8 mouse cellular contexts compared by ENCODE assay signal in the genomic region with DNA sequence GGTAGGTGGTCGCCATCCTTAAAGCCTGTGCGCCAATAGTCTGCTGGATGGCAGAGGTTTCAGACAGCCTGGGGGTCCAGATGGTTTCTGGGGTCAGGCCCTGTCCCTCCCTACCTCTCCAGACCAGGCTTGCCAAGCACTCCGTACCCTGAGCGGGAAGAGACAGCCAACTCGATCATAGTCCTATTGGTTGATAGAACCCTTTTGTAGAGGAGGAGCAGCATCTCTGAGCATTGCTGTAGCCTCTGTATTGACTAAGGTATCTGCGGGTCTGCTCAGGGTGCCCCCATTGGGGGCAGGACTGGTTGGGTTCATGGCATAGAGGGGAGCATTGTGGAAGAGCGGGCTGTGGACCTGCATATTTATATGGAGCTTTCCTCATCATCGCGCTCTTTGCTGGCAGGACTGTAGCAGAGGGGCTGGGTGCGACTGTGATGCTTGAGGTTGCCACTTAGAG. TPM values are rescaled to one million over a fixed set of nuclear protein-coding genes. Genes with fewer than 3 reads are reported as not detected.
DNase-seq lines count a peak whose midpoint lies in the region; ATAC-seq and TF ChIP-seq lines count a peak whose summit lies in the region.

No protein-coding gene starts in this region.

- peak; percentile 10; the same call in 1 of the 2 replicates for ATAC-seq in liver, embryonic 12.5 days

- peak overlapping the region; percentile 70 for H3K4me2 ChIP-seq in liver, embryonic 12.5 days

- peaks cover 11% of the 10 kb centered on the region for H3K4me1 ChIP-seq in heart, embryonic 10.5 days
- H3K4me1 ChIP-seq in forebrain, embryonic 10.5 days = peaks cover 31% of the 10 kb centered on the region
- H3K4me1 ChIP-seq in liver, embryonic 12.5 days = peaks cover 27% of the 10 kb centered on the region; the same call in 1 of the 2 replicates

- peaks cover 26% of the 10 kb centered on the region for H3K79me2 ChIP-seq in C2C12 (ENCODE audit: control insufficient read depth, insufficient read depth)

- 17% methylated on average over 10 of the region's 10 CpGs for WGBS in heart, embryonic 10.5 days
- WGBS in forebrain, embryonic 10.5 days = 17% methylated on average over 10 of the region's 10 CpGs
- whole genome bisulfite sequencing in liver, embryonic 12.5 days (ENCODE audit: insufficient replicate concordance) = 28% methylated on average over 10 of the region's 10 CpGs

- no peaks in the 10 kb centered on the region for H3K79me3 ChIP-seq in C2C12 (ENCODE audit: low read depth)

- H3K4me3 ChIP-seq in heart, embryonic 10.5 days = peak overlapping the region; percentile 62
- H3K4me3 ChIP-seq in C2C12 (ENCODE audit: insufficient read depth, poor library complexity, severe bottlenecking) = peak overlapping the region; percentile 39
- peak overlapping the region; percentile 63 for H3K4me3 ChIP-seq in forebrain, embryonic 10.5 days
- peak overlapping the region; percentile 48 for H3K4me3 ChIP-seq in liver, embryonic 12.5 days

- peaks cover 18% of the 10 kb centered on the region for H3K36me3 ChIP-seq in heart, embryonic 10.5 days
- no peaks in the 10 kb centered on the region for H3K36me3 ChIP-seq in C2C12 (ENCODE audit: control insufficient read depth, insufficient read depth)
- peaks cover 26% of the 10 kb centered on the region for H3K36me3 ChIP-seq in forebrain, embryonic 10.5 days (replicated peaks)
- no peaks in the 10 kb centered on the region for H3K36me3 ChIP-seq in liver, embryonic 12.5 days

- H3K27me3 ChIP-seq in heart, embryonic 10.5 days (ENCODE audit: insufficient read depth, poor library complexity, severe bottlenecking) = peaks cover 4% of the 10 kb centered on the region; the same call in 1 of the 2 replicates
- no peaks in the 10 kb centered on the region for H3K27me3 ChIP-seq in C2C12 (ENCODE audit: control insufficient read depth, insufficient read depth, insufficient read length)
- H3K27me3 ChIP-seq in forebrain, embryonic 10.5 days (ENCODE audit: poor library complexity, severe bottlenecking) = no peaks in the 10 kb centered on the region; the same call in 1 of the 2 replicates
- H3K27me3 ChIP-seq in liver, embryonic 12.5 days (replicated peaks) = peaks cover 8% of the 10 kb centered on the region; the same call in 1 of the 2 replicates

- no peak for DNase-seq in heart, embryonic 10.5 days (ENCODE audit: low spot score)
- DNase-seq in heart, adult 11 months = no peak
- DNase-seq in forebrain, embryonic 10.5 days (ENCODE audit: extremely low spot score, low spot score) = no peak
- no peak for DNase-seq in spleen, adult 18-20 months
- DNase-seq in thymus, postnatal 25 days = no peak
- no peak for DNase-seq in layer of hippocampus, adult 9-10 months (ENCODE audit: low spot score)

- H3ac ChIP-seq in C2C12 (ENCODE audit: control insufficient read depth, insufficient read length, low read depth) = peak overlapping the region; percentile 84

- H3K27ac ChIP-seq in heart, embryonic 10.5 days = peak overlapping the region; percentile 92
- H3K27ac ChIP-seq in forebrain, embryonic 10.5 days = peak overlapping the region; percentile 94
- H3K27ac ChIP-seq in liver, embryonic 12.5 days = no peak overlapping the region

- peak overlapping the region; percentile 52; the same call in 1 of the 2 replicates for H3K9ac ChIP-seq in liver, embryonic 12.5 days

- TF ChIP-seq CTCF in C2C12 (IDR thresholded peaks at IDR 0.05; ENCODE audit: control insufficient read depth, insufficient read depth, insufficient read length) = no peak

- no peaks in the 10 kb centered on the region for H3K9me3 ChIP-seq in heart, embryonic 10.5 days
- H3K9me3 ChIP-seq in forebrain, embryonic 10.5 days = no peaks in the 10 kb centered on the region
- no peaks in the 10 kb centered on the region for H3K9me3 ChIP-seq in liver, embryonic 12.5 days (replicated peaks)

TF ChIP-seq in C2C12, 6 proteins besides CTCF, POLR2A, EP300 and RAD21:
- TF ChIP-seq MAX (IDR thresholded peaks at IDR 0.05) (peak; percentile 4), CEBPB (IDR thresholded peaks at IDR 0.05; ENCODE audit: low read depth) (no peak)

RNA-seq across cellular contexts. Expression of a gene that starts 0.4 kb away (rescaled TPM):
- polyA plus RNA-seq in heart, embryonic 10.5 days (2016; fragmentation: Nextera tagmentation; extraction: Ambion mirVana) = 7.0 and 12.7 TPM in 2 replicates
- 7.9 TPM for polyA plus RNA-seq in C2C12 (2012; fragmentation: generic; extraction: Trizol)
- 16.1 and 20.3 TPM in 2 replicates for polyA plus RNA-seq in forebrain, embryonic 10.5 days (2016; fragmentation: Nextera tagmentation; extraction: Ambion mirVana)
- 2.4 and 2.6 TPM in 2 replicates for polyA plus RNA-seq in liver, embryonic 12.5 days (2016; fragmentation: Nextera tagmentation; extraction: Ambion mirVana)

RNA-seq across cellular contexts. Expression of a gene that starts 16.4 kb away (rescaled TPM):
- polyA plus RNA-seq in heart, embryonic 10.5 days (2016; fragmentation: Nextera tagmentation; extraction: Ambion mirVana) = 57.1 and 65.2 TPM in 2 replicates
- polyA plus RNA-seq in C2C12 (2012; fragmentation: generic; extraction: Trizol) = 45.4 TPM
- polyA plus RNA-seq in forebrain, embryonic 10.5 days (2016; fragmentation: Nextera tagmentation; extraction: Ambion mirVana) = 63.4 and 67.3 TPM in 2 replicates
- polyA plus RNA-seq in liver, embryonic 12.5 days (2016; fragmentation: Nextera tagmentation; extraction: Ambion mirVana) = 44.3 and 44.5 TPM in 2 replicates

RNA-seq across cellular contexts. Expression of a gene that starts 24.2 kb away (rescaled TPM):
- polyA plus RNA-seq in heart, embryonic 10.5 days (2016; fragmentation: Nextera tagmentation; extraction: Ambion mirVana) = 103 and 105 TPM in 2 replicates
- polyA plus RNA-seq in C2C12 (2012; fragmentation: generic; extraction: Trizol) = 68.7 TPM
- polyA plus RNA-seq in forebrain, embryonic 10.5 days (2016; fragmentation: Nextera tagmentation; extraction: Ambion mirVana) = 120 and 125 TPM in 2 replicates
- 67.1 and 69.0 TPM in 2 replicates for polyA plus RNA-seq in liver, embryonic 12.5 days (2016; fragmentation: Nextera tagmentation; extraction: Ambion mirVana)

RNA-seq across cellular contexts. Expression of a gene that starts 24.4 kb away (rescaled TPM):
- polyA plus RNA-seq in heart, embryonic 10.5 days (2016; fragmentation: Nextera tagmentation; extraction: Ambion mirVana) = 171 and 194 TPM in 2 replicates
- polyA plus RNA-seq in C2C12 (2012; fragmentation: generic; extraction: Trizol) = 95.2 TPM
- polyA plus RNA-seq in forebrain, embryonic 10.5 days (2016; fragmentation: Nextera tagmentation; extraction: Ambion mirVana) = 239 and 242 TPM in 2 replicates
- polyA plus RNA-seq in liver, embryonic 12.5 days (2016; fragmentation: Nextera tagmentation; extraction: Ambion mirVana) = 64.1 and 78.8 TPM in 2 replicates

RNA-seq across cellular contexts. Expression of a gene that starts 32.3 kb away (rescaled TPM):
- 114 and 125 TPM in 2 replicates for polyA plus RNA-seq in heart, embryonic 10.5 days (2016; fragmentation: Nextera tagmentation; extraction: Ambion mirVana)
- 120 TPM for polyA plus RNA-seq in C2C12 (2012; fragmentation: generic; extraction: Trizol)
- 82.6 and 84.6 TPM in 2 replicates for polyA plus RNA-seq in forebrain, embryonic 10.5 days (2016; fragmentation: Nextera tagmentation; extraction: Ambion mirVana)
- 76.4 and 77.9 TPM in 2 replicates for polyA plus RNA-seq in liver, embryonic 12.5 days (2016; fragmentation: Nextera tagmentation; extraction: Ambion mirVana)
